Mouse (Mus musculus) intestine, postnatal 0 days (tissue): ENCODE results near the gene Mbnl1. TPM values are rescaled to one million over a fixed set of nuclear protein-coding genes. Genes with fewer than 3 reads are reported as not detected.
"Not testable (repeated sequence)": the region's sequence is repeated elsewhere in the genome, so short reads cannot be mapped to it uniquely, and the experiment has no call there.

ENCODE experiments used
- ATAC-seq: fragments of 200-750 bp; cut with Nextera tagmentation; 2 replicates; pipeline ENCODE4 v1.8.0; 2017; ENCODE audit warnings: mild to moderate bottlenecking, moderate TSS enrichment, moderate library complexity
- H3K27ac ChIP-seq: fragments of 300-500 bp; sonication (generic); 2 replicates; pipeline ENCODE4 v1.5.1; 2014; ENCODE audit warnings: mild to moderate bottlenecking, low read depth, low read length, moderate library complexity
- H3K27me3 ChIP-seq: fragments of 300-500 bp; sonication (generic); replicated peaks from 2 replicates; pipeline ENCODE4 v1.6.1; 2014; ENCODE audit warnings: low read length, mixed read lengths; ENCODE audit not compliant: control insufficient read depth, insufficient read depth
- H3K36me3 ChIP-seq: fragments of 300-500 bp; sonication (generic); 2 replicates; pipeline ENCODE4 v1.6.1; 2014; ENCODE audit warnings: mild to moderate bottlenecking, moderate library complexity; ENCODE audit not compliant: control insufficient read depth, insufficient read depth
- H3K4me1 ChIP-seq: fragments of 300-500 bp; sonication (generic); replicated peaks from 2 replicates; pipeline ENCODE4 v1.6.1; 2014; ENCODE audit warnings: antibody characterized with exemption, low read length, mixed read lengths; ENCODE audit not compliant: control insufficient read depth, insufficient read depth
- H3K4me2 ChIP-seq: fragments of 300-500 bp; sonication (generic); replicated peaks from 2 replicates; pipeline ENCODE4 v1.6.1; 2014; ENCODE audit warnings: low read depth, mild to moderate bottlenecking, moderate library complexity
- H3K4me3 ChIP-seq: fragments of 300-500 bp; sonication (generic); 2 replicates; pipeline ENCODE4 v1.5.1; 2014; ENCODE audit warnings: low read depth, low read length
- H3K9ac ChIP-seq: fragments of 300-500 bp; sonication (generic); 2 replicates; pipeline ENCODE4 v1.6.1; 2014; ENCODE audit warnings: mild to moderate bottlenecking, low read depth, low read length
- H3K9me3 ChIP-seq: fragments of 300-500 bp; sonication (generic); 2 replicates; pipeline ENCODE4 v1.6.1; 2016; ENCODE audit warnings: mixed run types; ENCODE audit not compliant: control insufficient read depth
- CTCF ChIP-seq: sonication (generic); IDR thresholded peaks from 2 replicates; pipeline ENCODE4 v1.5.1; 2016; ENCODE audit warnings: low read depth, mild to moderate bottlenecking, control low read depth, antibody characterized with exemption, moderate library complexity
- WGBS: fragments of 180-500 bp; shearing (Covaris S2); extraction: QIAGEN DNeasy Blood & Tissue Kit; methylation state at CpG from one replicate; pipeline ENCODE4 v1.1.7; 2014; 5-methylcytosine and 5-hydroxymethylcytosine counted together
- polyA plus RNA-seq: library from polyadenylated mRNA; unstranded; fragments of >200 nt; fragmentation: Nextera tagmentation; extraction: Ambion mirVana; gene quantifications from 2 replicates; pipeline ENCODE4 v1.2.1, GENCODE M21; 2015

Gene Mbnl1
- polyA plus RNA-seq, 1 experiment from 2014 or later: 55.5 TPM

GRCm38 (mm10) chr3:60461828-60462521, 10.7 kb upstream of the Mbnl1 start:
- TF ChIP-seq CTCF: no peak
- WGBS: 61% methylated on average over 6 of the region's 6 CpGs
- no peaks in the 10 kb centered on the region for H3K27me3 ChIP-seq
- H3K9me3 ChIP-seq: no peaks in the 10 kb centered on the region
- ATAC-seq: no peak
- H3K4me3 ChIP-seq: no peak overlapping the region
- no peaks in the 10 kb centered on the region for H3K36me3 ChIP-seq
- no peak overlapping the region for H3K9ac ChIP-seq
- H3K4me1 ChIP-seq: no peaks in the 10 kb centered on the region
- H3K27ac ChIP-seq: no peak overlapping the region
- H3K4me2 ChIP-seq: no peak overlapping the region

GRCm38 (mm10) chr3:60468667-60469066, 4.0 kb upstream of the Mbnl1 start:
- H3K9me3 ChIP-seq, ATAC-seq, H3K4me3 ChIP-seq, H3K36me3 ChIP-seq, H3K4me1 ChIP-seq, H3K9ac ChIP-seq, H3K27me3 ChIP-seq, H3K27ac ChIP-seq, H3K4me2 ChIP-seq: not testable (repeated sequence)
- WGBS: 66% methylated on average over 2 of the region's 3 CpGs

DNA sequence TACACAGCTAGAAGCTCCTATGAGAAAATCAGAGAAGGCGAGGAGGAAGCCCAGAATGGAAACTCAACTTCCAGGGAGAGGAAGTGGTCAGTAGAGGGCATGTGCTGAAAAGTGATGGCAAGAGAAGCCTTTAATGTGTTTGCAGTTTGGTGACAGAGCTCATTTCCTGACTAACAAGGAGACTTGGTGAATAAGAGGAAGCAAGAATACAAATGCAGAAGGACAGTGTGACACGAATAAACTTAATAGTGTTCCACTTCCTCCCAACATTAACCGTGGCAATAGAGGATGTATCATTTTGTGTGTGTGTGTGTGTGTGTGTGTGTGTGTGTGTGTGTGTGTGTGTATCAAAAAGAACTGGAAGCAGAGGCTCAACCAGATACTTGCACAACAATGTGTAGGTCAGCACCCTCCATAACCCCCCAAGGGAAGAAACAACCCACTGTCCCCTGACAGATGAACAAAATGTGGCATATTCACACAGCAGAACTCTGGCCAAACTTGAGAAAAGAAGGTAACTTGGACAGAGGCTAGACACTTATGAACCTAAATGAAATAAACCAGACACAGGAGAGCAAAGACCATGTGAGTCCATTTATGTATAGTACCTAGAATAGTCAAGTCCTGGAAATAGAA, 3.3 kb upstream of the Mbnl1 start:
- not testable (repeated sequence) for H3K27ac ChIP-seq, H3K36me3 ChIP-seq, H3K4me1 ChIP-seq, H3K9me3 ChIP-seq, ATAC-seq, H3K27me3 ChIP-seq, H3K4me3 ChIP-seq, H3K4me2 ChIP-seq, H3K9ac ChIP-seq
- 79% methylated on average over 2 of the region's 3 CpGs for WGBS

- H3K4me2 ChIP-seq: no peak overlapping the region
These were observed 484 bp upstream of the Mbnl1 start for GRCm38 (mm10) chr3:60472011-60472680.

DNA sequence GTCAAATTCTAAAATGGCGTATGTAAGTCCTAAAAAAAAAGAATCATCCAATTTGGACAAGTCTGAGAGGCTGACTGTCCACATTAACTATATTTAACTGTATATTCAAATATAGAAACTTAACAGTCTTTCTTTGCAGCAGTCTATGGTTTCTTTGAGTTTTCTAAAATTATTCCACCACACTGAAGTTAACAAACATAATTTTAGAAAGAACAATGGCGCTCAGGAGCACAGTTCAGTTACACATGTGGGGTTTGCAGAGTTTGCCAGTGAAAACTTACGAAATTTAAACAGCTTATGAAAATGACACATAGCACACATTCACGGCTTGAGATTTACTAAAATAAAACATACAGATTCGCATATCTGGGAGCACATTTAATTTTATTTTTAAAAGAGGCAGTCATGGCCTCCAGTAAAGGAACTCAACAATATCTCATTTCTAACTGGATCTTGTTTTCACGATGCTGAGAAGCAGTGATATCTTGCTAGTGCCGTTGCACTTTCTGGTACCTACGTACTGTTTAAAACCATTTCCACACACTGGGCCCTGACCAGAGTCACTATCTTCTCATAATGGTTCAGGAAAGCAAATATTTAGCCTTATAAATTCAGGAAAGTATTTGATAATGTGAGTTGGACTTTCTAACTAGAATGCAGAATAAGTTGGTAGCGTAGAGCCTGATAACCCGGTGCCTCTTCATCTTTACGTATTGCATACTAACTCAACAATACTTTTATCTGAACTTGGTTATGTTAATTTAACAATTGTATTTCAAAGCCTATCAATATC, 1.4 kb downstream of the Mbnl1 start:
- Histone ChIP-seq H3K9ac (no peak overlapping the region), H3K4me2 (no peak overlapping the region), H3K27me3 (no peaks in the 10 kb centered on the region), H3K36me3 (no peaks in the 10 kb centered on the region), H3K4me1 (no peaks in the 10 kb centered on the region), H3K4me3 (no peak overlapping the region), H3K27ac (no peak overlapping the region), H3K9me3 (no peaks in the 10 kb centered on the region)
- TF ChIP-seq CTCF: no peak
- 89% methylated on average over 11 of the region's 11 CpGs for WGBS
- ATAC-seq: no peak

More at GRCm38 (mm10) chr3:60472011-60472680, 484 bp upstream of the Mbnl1 start:
- no peaks in the 10 kb centered on the region for H3K27me3 ChIP-seq
- no peak for TF ChIP-seq CTCF
- H3K27ac ChIP-seq: no peak overlapping the region
- H3K9me3 ChIP-seq: no peaks in the 10 kb centered on the region
- no peak for ATAC-seq
- H3K36me3 ChIP-seq: no peaks in the 10 kb centered on the region
- 89% methylated on average over 2 of the region's 2 CpGs for WGBS
- no peaks in the 10 kb centered on the region for H3K4me1 ChIP-seq
- H3K4me3 ChIP-seq: no peak overlapping the region
- no peak overlapping the region for H3K9ac ChIP-seq

DNA sequence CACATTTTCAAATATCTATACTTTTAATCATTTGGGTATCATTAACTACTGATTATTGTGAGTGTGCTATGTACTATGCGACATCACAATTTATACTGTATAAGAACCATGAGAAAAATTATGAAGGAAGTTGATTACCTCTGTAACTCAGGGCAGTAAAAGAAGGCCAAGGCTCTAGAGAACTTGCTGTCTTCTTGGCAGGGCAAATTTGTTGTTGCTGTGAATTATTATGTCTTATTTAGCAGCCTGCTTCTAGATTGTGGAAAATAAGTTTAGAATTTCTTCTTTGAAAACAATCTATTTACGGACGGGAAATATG, 2.0 kb downstream of the Mbnl1 start:
- Histone ChIP-seq H3K36me3 (no peaks in the 10 kb centered on the region), H3K27me3 (no peaks in the 10 kb centered on the region), H3K4me1 (no peaks in the 10 kb centered on the region), H3K4me2 (no peak overlapping the region), H3K27ac (no peak overlapping the region), H3K9ac (no peak overlapping the region), H3K4me3 (no peak overlapping the region), H3K9me3 (no peaks in the 10 kb centered on the region)
- WGBS: 89% methylated on average over 3 of the region's 3 CpGs
- no peak for ATAC-seq
- no peak for TF ChIP-seq CTCF
